ENCODE assay signal across 9 mouse cellular contexts in the genomic region with DNA sequence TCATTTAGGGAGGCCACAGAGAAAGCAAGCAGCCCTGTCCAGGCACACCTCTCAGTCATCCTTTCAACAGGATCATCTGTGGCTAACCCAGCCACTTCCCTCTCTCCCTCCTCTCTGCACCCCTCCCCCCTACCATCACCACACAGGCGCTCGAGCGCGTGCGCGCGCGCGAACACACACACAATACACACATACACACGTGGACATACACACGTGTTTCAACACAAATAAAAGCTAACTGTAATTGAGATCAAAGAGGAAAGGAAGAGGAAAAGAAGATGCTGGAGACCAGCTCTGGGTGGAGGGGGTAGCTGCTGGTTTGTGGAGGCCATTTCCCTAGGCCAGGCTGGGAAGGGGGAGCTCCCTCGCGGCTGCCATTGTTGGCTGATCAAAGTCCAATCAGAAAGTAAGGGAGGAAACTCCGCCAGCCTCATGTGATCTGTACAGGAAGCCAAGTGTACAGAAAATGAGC.
DNase-seq lines count a peak whose midpoint lies in the region; ATAC-seq and TF ChIP-seq lines count a peak whose summit lies in the region.
"Had no signal": no experiment of that assay in that cellular context is flagged by ENCODE, and none has a peak within 500 bp of the region (broad histone marks: within the 10 kb centered on the region; RNA-seq: fewer than 3 reads in every experiment).

No protein-coding gene starts in this region.

- TF ChIP-seq CTCF in liver, adult 2 months (IDR thresholded peaks at IDR 0.05; ENCODE audit: low read depth, low read length), result no peak

- peak overlapping the region; percentile 53 for H3K4me2 ChIP-seq in hindbrain, embryonic 15.5 days

- no peaks in the 10 kb centered on the region for H3K79me2 ChIP-seq in liver, adult 2 months (ENCODE audit: control insufficient read depth, insufficient read depth, low read length)

- peak; percentile 68 for ATAC-seq in hindbrain, embryonic 15.5 days (ENCODE audit: low FRiP score, low read depth)
- no peak for ATAC-seq in megakaryocyte-erythroid progenitor cell, adult 5-6 weeks (replicated peaks; ENCODE audit: low FRiP score, low TSS enrichment, poor library complexity, severe bottlenecking)

- no peak for TF ChIP-seq POLR2A in liver, adult 2 months (IDR thresholded peaks at IDR 0.05; ENCODE audit: extremely low read depth, insufficient read depth, low read length)

- WGBS in hindbrain, embryonic 15.5 days, result 4% methylated on average over 14 of the region's 14 CpGs
- 49% methylated on average over 14 of the region's 14 CpGs for WGBS in liver, adult 2 months

- peaks cover 66% of the 10 kb centered on the region for H3K4me1 ChIP-seq in hindbrain, embryonic 15.5 days (replicated peaks)
- no peaks in the 10 kb centered on the region for H3K4me1 ChIP-seq in liver, adult 2 months (ENCODE audit: control insufficient read depth, insufficient read depth, low read length)

- no peaks in the 10 kb centered on the region for H3K36me3 ChIP-seq in hindbrain, embryonic 15.5 days
- H3K36me3 ChIP-seq in liver, adult 2 months (ENCODE audit: control insufficient read depth, insufficient read depth, low read length), result no peaks in the 10 kb centered on the region

- H3K27ac ChIP-seq in hindbrain, embryonic 15.5 days (replicated peaks), result peak overlapping the region; percentile 64
- no peak overlapping the region for H3K27ac ChIP-seq in liver, adult 2 months (replicated peaks; ENCODE audit: insufficient read depth, low read depth, low read length)

- no peaks in the 10 kb centered on the region for H3K9me3 ChIP-seq in hindbrain, embryonic 15.5 days
- H3K9me3 ChIP-seq: megakaryocyte, embryonic 14.5 days had no signal

- H3K4me3 ChIP-seq in hindbrain, embryonic 15.5 days, result peak overlapping the region; percentile 25
- peak overlapping the region; percentile 9; the same call in 1 of the 2 replicates for H3K4me3 ChIP-seq in liver, adult 2 months (ENCODE audit: insufficient read depth, low read depth, low read length)
- H3K4me3 ChIP-seq: megakaryocyte, embryonic 14.5 days had no signal

- peak; percentile 57 to 63 for DNase-seq in right cerebral cortex, postnatal 10 days (ENCODE audit: low spot score in 2 of 2)
- DNase-seq in right cerebral cortex, postnatal 4 days, result no peak
- peak; percentile 47 for DNase-seq in liver, adult 2 months (ENCODE audit: extremely low read depth, low read depth, low spot score)
- DNase-seq in retina, postnatal 1 day, result peak; percentile 84
- no peak for DNase-seq in layer of hippocampus, adult 8-10 months (ENCODE audit: low spot score in 2 of 2)
- no peak for DNase-seq in ovary, adult 18-20 months (ENCODE audit: low spot score)

- H3K9ac ChIP-seq in hindbrain, embryonic 15.5 days, result 0 out of 2 replicates have a peak overlapping the region, but pooled peaks have one; percentile 9
- H3K9ac ChIP-seq in liver, adult 2 months (ENCODE audit: low read depth, low read length), result no peak overlapping the region

- H3K27me3 ChIP-seq in hindbrain, embryonic 15.5 days, result no peaks in the 10 kb centered on the region
- H3K27me3 ChIP-seq in liver, adult 2 months (ENCODE audit: control insufficient read depth, insufficient read depth, low read length), result no peaks in the 10 kb centered on the region
- H3K27me3 ChIP-seq: megakaryocyte, embryonic 14.5 days had no signal

Comparison
In these comparisons a context has a peak if more than half of its experiments do, and no peak if none do; other contexts are left out.
1. DNase-seq: peak in right cerebral cortex, postnatal 10 days (2 of 2), liver, adult 2 months (single experiment) and retina, postnatal 1 day (single experiment); none in right cerebral cortex, postnatal 4 days (single experiment), layer of hippocampus, adult 8-10 months (0 of 2) and ovary, adult 18-20 months (single experiment).